Mouse (Mus musculus) stomach, embryonic 14.5 days (tissue): Measurements from ENCODE around the gene Cpm. TPM values are rescaled to one million over a fixed set of nuclear protein-coding genes. Genes with fewer than 3 reads are reported as not detected.
A peak's percentile ranks its signal among the peaks of the same experiment; 100 is the strongest.

ENCODE experiments used
- ATAC-seq: fragments of 200-750 bp; cut with Nextera tagmentation; 2 replicates; pipeline ENCODE4 v1.8.0; 2017; ENCODE audit warnings: low read depth, moderate TSS enrichment; ENCODE audit not compliant: insufficient number of reproducible peaks, insufficient read depth, low FRiP score
- H3K27ac ChIP-seq: fragments of 300-500 bp; sonication (generic); 2 replicates; pipeline ENCODE4 v1.5.1; 2014; ENCODE audit warnings: mild to moderate bottlenecking, low read length, moderate library complexity, mixed read lengths
- H3K27me3 ChIP-seq: fragments of 300-500 bp; sonication (generic); 2 replicates; pipeline ENCODE4 v1.6.1; 2014; ENCODE audit warnings: low read length, control low read depth, mixed read lengths; ENCODE audit not compliant: control insufficient read depth, insufficient read depth
- H3K36me3 ChIP-seq: fragments of 300-500 bp; sonication (generic); 2 replicates; pipeline ENCODE4 v1.6.1; 2014; ENCODE audit warnings: mild to moderate bottlenecking, control low read depth, low read length, moderate library complexity, mixed read lengths; ENCODE audit not compliant: control insufficient read depth, insufficient read depth
- H3K4me1 ChIP-seq: fragments of 300-500 bp; sonication (generic); 2 replicates; pipeline ENCODE4 v1.6.1; 2014; ENCODE audit warnings: low read length, control low read depth, mixed read lengths; ENCODE audit not compliant: control insufficient read depth, insufficient read depth
- H3K4me2 ChIP-seq: fragments of 300-500 bp; sonication (generic); replicated peaks from 2 replicates; pipeline ENCODE4 v1.6.1; 2014; ENCODE audit warnings: low read depth, low read length, control low read depth
- H3K4me3 ChIP-seq: fragments of 300-500 bp; sonication (generic); 2 replicates; pipeline ENCODE4 v1.5.1; 2014; ENCODE audit warnings: low read depth, low read length, control low read depth
- H3K9ac ChIP-seq: fragments of 300-500 bp; sonication (generic); replicated peaks from 2 replicates; pipeline ENCODE4 v1.6.1; 2014; ENCODE audit warnings: low read depth, mild to moderate bottlenecking, control low read depth, low read length, moderate library complexity, mixed read lengths
- H3K9me3 ChIP-seq: fragments of 300-500 bp; sonication (generic); 2 replicates; pipeline ENCODE4 v1.6.1; 2016; ENCODE audit warnings: low read depth, low read length, control low read depth; ENCODE audit not compliant: control insufficient read depth
- WGBS: fragments of 180-500 bp; shearing (Covaris S2); extraction: QIAGEN DNeasy Blood & Tissue Kit; methylation state at CpG from one replicate; pipeline ENCODE4 v1.1.7; 2014; 5-methylcytosine and 5-hydroxymethylcytosine counted together
- polyA plus RNA-seq: library from polyadenylated mRNA; unstranded; fragments of >200 nt; fragmentation: Nextera tagmentation; extraction: Ambion mirVana; gene quantifications from 2 replicates; pipeline ENCODE4 v1.2.1, GENCODE M21; 2014

The Cpm gene
- polyA plus RNA-seq = 89.1 and 95.8 TPM in 2 replicates

DNA sequence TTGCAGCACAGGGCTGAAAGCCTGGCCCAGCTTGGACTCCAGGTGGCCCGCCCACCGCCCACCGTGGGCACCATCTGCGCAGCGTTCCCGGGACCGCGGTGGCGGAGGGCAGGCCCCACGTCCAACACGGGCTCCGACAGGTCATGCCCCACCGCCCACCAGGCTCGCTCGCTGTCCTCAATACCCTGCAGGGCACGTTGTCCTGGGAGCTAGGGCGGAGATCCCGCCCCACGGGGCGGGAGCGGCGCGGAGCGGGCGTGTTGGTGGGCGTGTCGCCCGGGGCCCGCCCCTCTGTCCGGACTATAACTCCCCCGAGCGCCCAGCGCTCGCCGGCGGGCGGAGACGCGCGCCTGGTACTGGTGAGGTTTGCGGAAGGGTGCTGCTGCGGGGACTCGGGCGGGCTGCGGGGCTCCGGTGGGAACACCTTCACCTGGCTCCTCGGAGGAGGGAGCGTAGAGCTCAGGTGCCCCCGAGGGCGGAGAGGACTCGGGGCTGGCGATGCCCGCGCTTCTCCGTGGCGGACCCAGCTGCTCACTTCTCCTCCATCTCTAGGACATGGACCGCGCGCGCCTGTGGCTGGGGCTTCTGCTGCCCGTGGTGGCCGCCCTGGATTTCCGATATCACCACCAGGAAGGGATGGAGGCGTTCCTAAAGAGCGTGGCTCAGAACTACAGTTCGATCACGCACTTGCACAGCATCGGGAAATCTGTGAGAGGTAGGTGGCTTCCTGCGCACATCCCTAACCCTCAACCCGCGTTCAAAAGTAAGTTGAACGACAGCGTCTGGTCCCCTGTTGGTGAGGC is at the start of gene Cpm:
Cpm (plus strand) TSS at position 332 of the 803 bp plus-strand sequence.
- H3K4me3 ChIP-seq = peak within 1 kb of the TSS; percentile 58
- H3K4me2 ChIP-seq = peak within 1 kb of the TSS; percentile 91
- peak; percentile 92 for ATAC-seq
- peaks cover 3% of the 10 kb centered on the region; the same call in 1 of the 2 replicates for H3K4me1 ChIP-seq
- no peaks in the 10 kb centered on the region for H3K9me3 ChIP-seq
- no peaks in the 10 kb centered on the region for H3K36me3 ChIP-seq
- no peak within 1 kb of the TSS for H3K27ac ChIP-seq
- H3K27me3 ChIP-seq = peaks cover 3% of the 10 kb centered on the region; the same call in 1 of the 2 replicates
- H3K9ac ChIP-seq = peak within 1 kb of the TSS; percentile 28; the same call in 1 of the 2 replicates
- WGBS = under 1% methylated on average over 62 of the region's 73 CpGs

DNA sequence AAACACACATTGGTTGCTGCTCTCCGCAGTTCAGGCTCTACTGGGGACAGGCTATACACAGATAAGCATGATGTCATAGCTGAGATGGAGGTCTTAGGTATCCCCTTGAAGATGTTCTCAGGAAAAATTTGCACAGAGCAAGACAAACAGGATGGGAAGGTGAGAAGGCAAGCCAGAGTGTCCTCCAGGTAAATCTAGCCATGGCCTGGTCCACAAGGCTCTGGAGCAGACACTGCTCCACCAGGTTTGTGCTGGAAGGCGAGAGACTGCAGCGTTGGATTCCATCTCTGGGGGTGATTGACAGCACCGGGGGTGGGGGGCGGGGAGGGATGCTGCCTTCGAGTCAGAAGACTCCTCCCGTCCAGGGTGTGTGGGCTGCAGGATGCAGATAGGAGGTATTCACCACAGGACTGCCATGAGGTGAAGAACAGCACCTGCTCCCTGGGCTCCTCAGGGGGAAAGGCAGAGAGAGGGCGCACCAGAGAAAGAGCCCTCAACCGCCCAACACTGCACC is 49.5 kb upstream of the Cpm start:
- Histone ChIP-seq H3K4me3 (no peak overlapping the region), H3K36me3 (no peaks in the 10 kb centered on the region), H3K4me1 (peaks cover 3% of the 10 kb centered on the region; the same call in 1 of the 2 replicates), H3K9me3 (no peaks in the 10 kb centered on the region), H3K27ac (no peak overlapping the region), H3K4me2 (no peak overlapping the region), H3K9ac (no peak overlapping the region), H3K27me3 (no peaks in the 10 kb centered on the region)
- 53% methylated on average over 9 of the region's 9 CpGs for WGBS
- no peak for ATAC-seq

DNA sequence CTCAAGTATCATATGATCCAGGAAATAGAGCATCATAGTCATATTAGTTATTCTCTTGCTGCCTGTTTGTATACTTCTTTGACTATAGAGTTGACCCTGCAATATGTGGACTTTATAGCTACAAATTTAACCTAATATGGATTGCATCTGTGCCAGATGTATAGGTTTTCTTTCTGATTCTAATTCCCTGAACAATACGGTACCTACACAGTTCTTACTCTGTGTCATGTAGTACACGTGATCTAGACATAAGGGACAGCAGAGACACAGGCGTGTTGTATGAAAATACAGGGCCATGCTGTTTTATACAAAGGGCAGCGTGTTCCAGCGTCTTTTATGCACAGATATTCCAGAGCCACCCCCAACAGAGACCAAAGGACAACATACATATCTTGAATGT is 48.9 kb upstream of the Cpm start:
- no peak overlapping the region for H3K9ac ChIP-seq
- H3K27me3 ChIP-seq = no peaks in the 10 kb centered on the region
- H3K36me3 ChIP-seq = no peaks in the 10 kb centered on the region
- no peak overlapping the region for H3K4me2 ChIP-seq
- H3K4me3 ChIP-seq = no peak overlapping the region
- H3K27ac ChIP-seq = no peak overlapping the region
- no peaks in the 10 kb centered on the region for H3K9me3 ChIP-seq
- peaks cover 3% of the 10 kb centered on the region; the same call in 1 of the 2 replicates for H3K4me1 ChIP-seq
- 91% methylated on average over 5 of the region's 5 CpGs for WGBS
- ATAC-seq = no peak

DNA sequence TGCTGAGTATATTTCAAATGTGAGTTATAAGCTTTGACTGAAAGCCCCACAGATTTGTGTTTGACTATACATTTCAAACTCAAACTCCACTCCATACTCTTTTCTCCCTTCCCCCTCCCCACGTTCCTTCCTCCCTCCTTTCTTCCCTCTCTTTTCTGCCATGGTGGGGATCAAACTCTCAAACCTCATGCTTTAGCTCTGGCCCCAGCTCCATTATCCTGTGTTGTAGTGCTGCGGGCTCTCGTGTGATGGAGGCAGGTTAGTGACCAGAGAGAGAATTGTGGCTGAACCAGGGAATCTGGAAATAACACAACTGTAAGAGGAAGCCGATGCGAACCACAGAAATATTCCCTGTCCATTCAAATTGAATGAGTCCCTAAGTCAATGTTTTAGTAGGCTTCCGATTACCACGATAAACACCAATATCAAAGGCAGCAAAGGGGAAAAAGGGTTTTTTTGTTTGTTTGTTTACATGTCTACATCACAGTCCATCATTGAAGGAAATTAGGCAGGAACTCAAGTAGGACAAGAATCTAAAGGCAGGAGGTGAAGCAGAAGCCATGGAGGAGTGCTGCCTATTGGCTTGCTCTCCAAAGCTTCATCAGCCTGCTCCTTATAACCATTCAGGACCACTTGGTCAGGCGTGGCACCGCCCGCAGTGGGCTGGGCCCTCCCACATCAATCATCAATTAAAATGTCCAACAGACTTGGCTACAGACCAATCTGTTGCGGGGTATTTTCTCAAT is 48.1 kb upstream of the Cpm start:
- H3K27me3 ChIP-seq = no peaks in the 10 kb centered on the region
- H3K9me3 ChIP-seq = no peaks in the 10 kb centered on the region
- H3K4me1 ChIP-seq = peaks cover 3% of the 10 kb centered on the region; the same call in 1 of the 2 replicates
- H3K4me3 ChIP-seq = no peak overlapping the region
- 90% methylated on average over 11 of the region's 11 CpGs for WGBS
- H3K27ac ChIP-seq = no peak overlapping the region
- no peak for ATAC-seq
- no peak overlapping the region for H3K4me2 ChIP-seq
- no peak overlapping the region for H3K9ac ChIP-seq
- no peaks in the 10 kb centered on the region for H3K36me3 ChIP-seq

DNA sequence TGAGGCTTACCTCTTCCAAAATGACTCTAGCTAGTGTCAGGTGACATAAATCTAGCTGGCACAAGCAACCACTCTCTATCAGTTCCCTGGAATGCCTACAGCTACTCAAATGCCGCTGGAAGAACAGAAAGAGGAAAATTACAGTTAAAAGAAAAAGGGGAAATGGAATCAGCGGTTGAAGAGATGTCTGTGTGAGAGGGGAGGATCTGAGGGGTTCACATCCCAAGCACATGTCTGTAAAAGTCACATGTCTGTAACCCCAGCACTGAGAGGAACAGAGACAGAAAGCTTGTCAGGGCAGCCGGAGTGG is 47.6 kb upstream of the Cpm start:
- no peak for ATAC-seq
- H3K4me3 ChIP-seq = no peak overlapping the region
- 89% methylated on average over 3 of the region's 3 CpGs for WGBS

DNA sequence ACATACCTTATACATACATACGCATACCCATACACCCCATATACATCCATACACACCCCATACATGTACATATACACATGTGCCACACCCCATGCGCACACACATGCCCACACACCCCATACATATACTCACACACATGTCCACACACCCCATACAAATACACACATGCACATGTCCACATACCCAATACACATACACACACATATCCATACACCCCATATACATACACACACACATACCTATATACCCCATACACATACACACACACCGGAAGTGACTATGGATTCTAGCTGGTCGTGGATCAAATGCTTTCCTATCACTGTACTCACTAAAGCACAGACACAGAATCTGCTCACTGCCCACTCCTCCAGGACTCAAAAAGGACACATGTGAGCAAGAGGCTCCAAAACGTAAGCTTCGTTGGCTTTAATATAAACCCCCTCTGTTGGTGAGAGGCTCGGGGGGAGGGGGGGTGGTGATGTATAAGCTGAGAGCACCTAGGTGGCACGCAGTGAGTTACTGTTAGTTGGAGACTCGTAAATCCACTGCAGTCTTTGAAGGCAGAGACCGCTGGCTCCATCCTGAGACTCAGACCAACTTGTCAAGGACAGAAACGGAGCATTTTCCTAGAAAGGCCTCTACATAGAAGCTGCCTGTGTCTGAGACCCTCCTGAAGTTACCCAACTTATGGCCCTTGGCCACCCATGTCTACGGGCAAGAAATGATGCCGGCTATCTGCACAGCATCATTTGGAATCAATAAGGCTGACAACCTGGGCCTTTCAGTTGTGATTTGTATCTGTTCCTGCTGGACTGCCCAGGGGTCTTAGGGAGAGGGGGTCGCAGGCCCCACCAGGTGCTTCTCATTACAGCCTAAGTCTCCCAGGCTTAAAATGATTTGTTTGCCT is 45.9 kb upstream of the Cpm start:
- H3K9ac ChIP-seq = no peak overlapping the region
- H3K27me3 ChIP-seq = no peaks in the 10 kb centered on the region
- H3K27ac ChIP-seq = no peak overlapping the region; the same call in 1 of the 2 replicates
- H3K9me3 ChIP-seq = no peaks in the 10 kb centered on the region
- H3K36me3 ChIP-seq = no peaks in the 10 kb centered on the region
- H3K4me1 ChIP-seq = peaks cover 3% of the 10 kb centered on the region; the same call in 1 of the 2 replicates
- WGBS = 52% methylated on average over 14 of the region's 14 CpGs
- no peak overlapping the region for H3K4me3 ChIP-seq
- no peak overlapping the region for H3K4me2 ChIP-seq
- no peak for ATAC-seq

More for the DNA sequence above, 47.6 kb upstream of the Cpm start:
- Histone ChIP-seq H3K27me3 (no peaks in the 10 kb centered on the region), H3K4me1 (peaks cover 3% of the 10 kb centered on the region; the same call in 1 of the 2 replicates), H3K36me3 (no peaks in the 10 kb centered on the region), H3K9me3 (no peaks in the 10 kb centered on the region), H3K4me2 (no peak overlapping the region), H3K27ac (no peak overlapping the region), H3K9ac (no peak overlapping the region)

DNA sequence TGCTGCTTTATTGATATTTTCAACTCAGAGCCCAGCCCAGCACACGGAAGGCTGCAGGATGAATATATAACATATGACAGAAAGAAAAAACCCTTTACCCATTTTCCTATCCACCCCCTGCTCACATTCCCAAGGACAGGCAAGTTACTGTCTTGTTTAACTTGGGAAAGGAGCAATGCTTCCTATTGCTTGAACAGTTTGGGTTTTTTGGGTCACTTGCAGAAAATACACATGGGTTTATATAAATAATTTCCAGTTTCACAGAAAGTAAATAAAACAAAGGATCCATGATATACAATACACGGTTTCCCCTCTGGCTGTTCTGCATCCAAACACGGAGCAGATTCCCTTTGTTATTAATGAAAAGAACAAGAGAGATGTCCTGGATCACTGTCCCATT is 45.2 kb upstream of the Cpm start:
- 31% methylated on average over 3 of the region's 3 CpGs for WGBS
- Histone ChIP-seq H3K27me3 (no peaks in the 10 kb centered on the region), H3K4me2 (no peak overlapping the region), H3K9me3 (no peaks in the 10 kb centered on the region), H3K27ac (no peak overlapping the region; the same call in 1 of the 2 replicates), H3K9ac (no peak overlapping the region), H3K36me3 (no peaks in the 10 kb centered on the region), H3K4me1 (peaks cover 3% of the 10 kb centered on the region; the same call in 1 of the 2 replicates), H3K4me3 (no peak overlapping the region)
- no peak for ATAC-seq
